9 mouse cellular contexts compared by ENCODE assay signal in genomic region chr16:77643036-77643870, GRCm38 (mm10). TPM values are rescaled to one million over a fixed set of nuclear protein-coding genes. Genes with fewer than 3 reads are reported as not detected.
DNase-seq lines count a peak whose midpoint lies in the region; ATAC-seq lines count a peak whose summit lies in the region.
"Had no signal": no experiment of that assay in that cellular context is flagged by ENCODE, and none has a peak within 500 bp of the region (broad histone marks: within the 10 kb centered on the region; RNA-seq: fewer than 3 reads in every experiment).

No protein-coding gene starts in this region.

- H3K9me3 ChIP-seq in forebrain, embryonic 13.5 days (replicated peaks): no peaks in the 10 kb centered on the region
- no peaks in the 10 kb centered on the region for H3K9me3 ChIP-seq in hindbrain, embryonic 12.5 days (replicated peaks)

- H3K9ac ChIP-seq in forebrain, embryonic 13.5 days: peak overlapping the region; percentile 81
- peak overlapping the region; percentile 8; the same call in 1 of the 2 replicates for H3K9ac ChIP-seq in hindbrain, embryonic 12.5 days

- 68% methylated on average over 14 of the region's 14 CpGs for WGBS in forebrain, embryonic 13.5 days
- 78% methylated on average over 14 of the region's 14 CpGs for WGBS in hindbrain, embryonic 12.5 days

- no peaks in the 10 kb centered on the region for H3K27me3 ChIP-seq in forebrain, embryonic 13.5 days
- H3K27me3 ChIP-seq in hindbrain, embryonic 12.5 days: no peaks in the 10 kb centered on the region

- H3K4me3 ChIP-seq in forebrain, embryonic 13.5 days: peak overlapping the region; percentile 45
- peak overlapping the region; percentile 38 for H3K4me3 ChIP-seq in hindbrain, embryonic 12.5 days

- H3K27ac ChIP-seq in forebrain, embryonic 13.5 days: peak overlapping the region; percentile 98
- H3K27ac ChIP-seq in hindbrain, embryonic 12.5 days: peak overlapping the region; percentile 97

- H3K36me3 ChIP-seq in forebrain, embryonic 13.5 days (ENCODE audit: poor library complexity, severe bottlenecking): no peaks in the 10 kb centered on the region; the same call in 1 of the 2 replicates
- H3K36me3 ChIP-seq in hindbrain, embryonic 12.5 days: no peaks in the 10 kb centered on the region

- peak overlapping the region; percentile 76 for H3K4me2 ChIP-seq in forebrain, embryonic 13.5 days
- peak overlapping the region; percentile 63 for H3K4me2 ChIP-seq in hindbrain, embryonic 12.5 days (replicated peaks)

- peak; percentile 20; the same call in 1 of the 2 replicates for ATAC-seq in forebrain, embryonic 13.5 days
- ATAC-seq in hindbrain, embryonic 12.5 days (ENCODE audit: low FRiP score): no peak
- peak; percentile 74 for ATAC-seq in megakaryocyte, adult 5-6 weeks (ENCODE audit: poor library complexity, severe bottlenecking)

- DNase-seq in ovary, postnatal 36 days (ENCODE audit: low spot score): peak; percentile 8
- no peak for DNase-seq in ovary, adult 18-20 months (ENCODE audit: low spot score)
- peak; percentile 80 to 87 for DNase-seq in left cerebral cortex, adult 18-20 months (ENCODE audit: low spot score in 2 of 2)
- peak; percentile 87 for DNase-seq in telencephalon, adult 2 months (ENCODE audit: low read depth, low spot score)
- DNase-seq in yolk sac, embryonic 10.5 days (ENCODE audit: low spot score): no peak

- H3K4me1 ChIP-seq in forebrain, embryonic 13.5 days: peaks cover 45% of the 10 kb centered on the region
- H3K4me1 ChIP-seq in hindbrain, embryonic 12.5 days: peaks cover 22% of the 10 kb centered on the region

RNA-seq across cellular contexts. Expression of gene Gm11146, which starts 41.4 kb away (rescaled TPM):
- not detected in 2 replicates for polyA plus RNA-seq in forebrain, embryonic 13.5 days (2015; fragmentation: Nextera tagmentation; extraction: Ambion mirVana)
- polyA plus RNA-seq in hindbrain, embryonic 12.5 days (2016; fragmentation: Nextera tagmentation; extraction: Ambion mirVana): not detected in 2 replicates
- total RNA-seq in left cerebral cortex, adult 18-20 months (2021): not detected
- total RNA-seq in megakaryocyte, adult 5-6 weeks (2015): not detected in 2 replicates
- not detected in 2 replicates for total RNA-seq in megakaryocyte, adult 5-6 weeks (2017)
- total RNA-seq: MEL had no signal

Comparison
In these comparisons a context has a peak if more than half of its experiments do, and no peak if none do; other contexts are left out.
1. DNase-seq: peak in ovary, postnatal 36 days (single experiment), left cerebral cortex, adult 18-20 months (2 of 2) and telencephalon, adult 2 months (single experiment); none in ovary, adult 18-20 months (single experiment) and yolk sac, embryonic 10.5 days (single experiment).